32 mouse cellular contexts compared by ENCODE assay signal in the genomic region with DNA sequence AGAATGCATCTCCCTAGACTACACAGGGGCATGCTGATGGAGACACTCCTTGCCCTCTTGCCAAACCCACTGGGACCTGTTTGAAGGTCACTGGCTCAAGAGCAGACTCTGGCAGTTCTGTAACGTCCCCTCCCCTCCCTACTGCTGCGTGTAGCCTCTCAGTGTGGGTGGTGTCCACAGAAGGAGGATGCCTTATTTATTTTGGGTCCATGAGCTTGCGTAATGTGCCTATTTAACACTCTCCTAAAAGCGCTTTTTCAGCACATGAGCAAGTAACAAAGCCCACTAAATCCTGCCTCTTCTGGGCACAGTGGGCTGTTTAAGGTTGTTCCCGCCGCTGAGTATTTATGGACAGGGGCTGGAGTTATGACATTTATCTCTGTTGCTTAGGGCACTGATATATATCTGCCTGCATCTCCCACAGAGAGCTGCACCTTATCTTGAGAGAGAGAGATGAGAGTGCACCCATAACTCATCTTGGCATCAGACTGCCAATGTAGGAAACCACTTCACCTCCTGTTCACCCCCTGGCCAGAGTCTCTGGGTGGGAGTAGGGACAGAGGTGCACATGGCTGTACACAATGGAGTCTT.
DNase-seq lines count a peak whose midpoint lies in the region; ATAC-seq and TF ChIP-seq lines count a peak whose summit lies in the region.
"Had no signal": no experiment of that assay in that cellular context is flagged by ENCODE, and none has a peak within 500 bp of the region (broad histone marks: within the 10 kb centered on the region; RNA-seq: fewer than 3 reads in every experiment).

No protein-coding gene starts in this region.

- H3K4me3 ChIP-seq in layer of hippocampus, adult 2 months, result no peak overlapping the region
- no peak overlapping the region for H3K4me3 ChIP-seq in liver, embryonic 16.5 days (ENCODE audit: low read depth, low read length)
- no peak overlapping the region for H3K4me3 ChIP-seq in liver, embryonic 12.5 days
- H3K4me3 ChIP-seq in neural tube, embryonic 15.5 days (replicated peaks), result no peak overlapping the region
- H3K4me3 ChIP-seq: embryonic facial prominence, embryonic 10.5 days; embryonic facial prominence, embryonic 15.5 days; heart, embryonic 13.5 days; limb, embryonic 10.5 days; limb, embryonic 15.5 days; midbrain, embryonic 10.5 days; midbrain, embryonic 15.5 days had no signal

- H3K4me1 ChIP-seq in liver, embryonic 16.5 days (ENCODE audit: control insufficient read depth, low read depth, low read length), result no peaks in the 10 kb centered on the region
- H3K4me1 ChIP-seq in liver, embryonic 12.5 days, result peaks cover 4% of the 10 kb centered on the region; the same call in 1 of the 2 replicates
- peaks cover 16% of the 10 kb centered on the region; the same call in 1 of the 2 replicates for H3K4me1 ChIP-seq in neural tube, embryonic 15.5 days
- H3K4me1 ChIP-seq: embryonic facial prominence, embryonic 10.5 days; embryonic facial prominence, embryonic 15.5 days; limb, embryonic 10.5 days; limb, embryonic 15.5 days; midbrain, embryonic 15.5 days had no signal

- no peaks in the 10 kb centered on the region for H3K36me3 ChIP-seq in liver, embryonic 16.5 days (ENCODE audit: control insufficient read depth, insufficient read depth)
- peaks cover 28% of the 10 kb centered on the region for H3K36me3 ChIP-seq in liver, embryonic 12.5 days
- H3K36me3 ChIP-seq in neural tube, embryonic 15.5 days, result no peaks in the 10 kb centered on the region
- H3K36me3 ChIP-seq: midbrain, embryonic 15.5 days had no signal

- no peak overlapping the region for H3K4me2 ChIP-seq in liver, embryonic 16.5 days (ENCODE audit: low read depth, low read length)
- no peak overlapping the region for H3K4me2 ChIP-seq in liver, embryonic 12.5 days
- no peak overlapping the region for H3K4me2 ChIP-seq in neural tube, embryonic 15.5 days
- H3K4me2 ChIP-seq: embryonic facial prominence, embryonic 15.5 days; heart, embryonic 13.5 days; hindbrain, embryonic 14.5 days; limb, embryonic 15.5 days; lung, embryonic 14.5 days; midbrain, embryonic 15.5 days had no signal

- no peak for DNase-seq in layer of hippocampus, adult 2 months (ENCODE audit: low spot score in 2 of 2)
- no peak for DNase-seq in layer of hippocampus, adult 9-10 months (ENCODE audit: low spot score)
- DNase-seq in brain, adult 2 months (ENCODE audit: low read depth, low spot score), result peak; percentile 68
- DNase-seq in retina, postnatal 1 day, result no peak
- DNase-seq: adrenal gland, adult 2 months; cerebellum, adult 11-12 months; cerebellum, postnatal 10 days; gastrocnemius, postnatal 10 days; heart, postnatal 10 days; kidney, postnatal 14 days; layer of hippocampus, postnatal 36 days; lung, embryonic 14.5 days; right cerebral cortex, postnatal 4 days; thymus, adult 2 months; thymus, postnatal 36 days had no signal

- H3K27ac ChIP-seq in layer of hippocampus, adult 2 months, result 0 out of 2 replicates have a peak overlapping the region, but pooled peaks have one; percentile 8
- H3K27ac ChIP-seq in liver, embryonic 16.5 days (ENCODE audit: low read length), result no peak overlapping the region
- H3K27ac ChIP-seq in liver, embryonic 12.5 days, result no peak overlapping the region
- no peak overlapping the region; the same call in 1 of the 2 replicates for H3K27ac ChIP-seq in neural tube, embryonic 15.5 days (replicated peaks)
- H3K27ac ChIP-seq: embryonic facial prominence, embryonic 10.5 days; embryonic facial prominence, embryonic 15.5 days; heart, embryonic 13.5 days; hindbrain, embryonic 14.5 days; limb, embryonic 10.5 days; limb, embryonic 15.5 days; liver, embryonic 14.5 days; midbrain, embryonic 10.5 days; midbrain, embryonic 15.5 days; stomach, postnatal 0 days had no signal

- WGBS in liver, embryonic 16.5 days (ENCODE audit: insufficient replicate concordance), result 78% methylated on average over 6 of the region's 6 CpGs
- 84% methylated on average over 6 of the region's 6 CpGs for WGBS in liver, embryonic 12.5 days (ENCODE audit: insufficient replicate concordance)
- WGBS in neural tube, embryonic 15.5 days, result 60% methylated on average over 6 of the region's 6 CpGs

- H3K27me3 ChIP-seq in liver, embryonic 16.5 days (ENCODE audit: control insufficient read depth, insufficient read depth, low read depth, low read length), result no peaks in the 10 kb centered on the region
- H3K27me3 ChIP-seq in liver, embryonic 12.5 days (replicated peaks), result no peaks in the 10 kb centered on the region
- H3K27me3 ChIP-seq in neural tube, embryonic 15.5 days (replicated peaks), result no peaks in the 10 kb centered on the region
- H3K27me3 ChIP-seq: embryonic facial prominence, embryonic 15.5 days; heart, embryonic 13.5 days; limb, embryonic 15.5 days; midbrain, embryonic 15.5 days had no signal

- no peak overlapping the region for H3K9ac ChIP-seq in liver, embryonic 16.5 days (ENCODE audit: low read depth, low read length)
- H3K9ac ChIP-seq in liver, embryonic 12.5 days, result no peak overlapping the region
- no peak overlapping the region for H3K9ac ChIP-seq in neural tube, embryonic 15.5 days (replicated peaks)
- H3K9ac ChIP-seq: embryonic facial prominence, embryonic 15.5 days; heart, embryonic 13.5 days; hindbrain, embryonic 14.5 days; limb, embryonic 15.5 days; liver, embryonic 14.5 days; lung, embryonic 14.5 days; midbrain, embryonic 15.5 days had no signal

- no peak for TF ChIP-seq CTCF in layer of hippocampus, adult 2 months (conservative IDR thresholded peaks at IDR 0.05)

- no peaks in the 10 kb centered on the region for H3K9me3 ChIP-seq in liver, embryonic 16.5 days (replicated peaks; ENCODE audit: control insufficient read depth, low read length)
- no peaks in the 10 kb centered on the region for H3K9me3 ChIP-seq in liver, embryonic 12.5 days (replicated peaks)
- H3K9me3 ChIP-seq in neural tube, embryonic 15.5 days (replicated peaks), result no peaks in the 10 kb centered on the region
- H3K9me3 ChIP-seq: embryonic facial prominence, embryonic 10.5 days; embryonic facial prominence, embryonic 15.5 days; heart, embryonic 13.5 days; limb, embryonic 10.5 days; limb, embryonic 15.5 days; midbrain, embryonic 15.5 days had no signal

- ATAC-seq in liver, embryonic 16.5 days (ENCODE audit: low read depth), result peak; percentile 68
- no peak for ATAC-seq in liver, embryonic 12.5 days
- peak; percentile 51 for ATAC-seq in neural tube, embryonic 15.5 days (ENCODE audit: low FRiP score)
- ATAC-seq: activated CD4-positive, CD25-positive, alpha-beta regulatory T cell, adult 4 months; CD4-positive, CD25-positive, alpha-beta regulatory T cell, adult 4 months; forebrain, embryonic 14.5 days; intestine, postnatal 0 days; midbrain, embryonic 15.5 days had no signal
